Mouse (Mus musculus) splenic B cell, adult 2 months (primary cell): ENCODE data around the gene Ppa2.
A peak's percentile ranks its signal among the peaks of the same experiment; 100 is the strongest.

ENCODE experiments used
- DNase-seq: peaks from one replicate; pipeline ENCODE4 v3.0.0-alpha.2; 2011; ENCODE audit warnings: low read depth, low spot score
- H3K27me3 ChIP-seq: 2 replicates; pipeline ENCODE4 v1.6.1; 2012; ENCODE audit warnings: mild to moderate bottlenecking, low read length, moderate library complexity, mixed read lengths; ENCODE audit not compliant: control insufficient read depth, poor library complexity, insufficient read depth, severe bottlenecking
- H3K36me3 ChIP-seq: 2 replicates; pipeline ENCODE4 v1.6.1; 2012; ENCODE audit warnings: mild to moderate bottlenecking, low read length, moderate library complexity, mixed read lengths; ENCODE audit not compliant: control insufficient read depth, poor library complexity, insufficient read depth, severe bottlenecking

Gene Ppa2

DNA sequence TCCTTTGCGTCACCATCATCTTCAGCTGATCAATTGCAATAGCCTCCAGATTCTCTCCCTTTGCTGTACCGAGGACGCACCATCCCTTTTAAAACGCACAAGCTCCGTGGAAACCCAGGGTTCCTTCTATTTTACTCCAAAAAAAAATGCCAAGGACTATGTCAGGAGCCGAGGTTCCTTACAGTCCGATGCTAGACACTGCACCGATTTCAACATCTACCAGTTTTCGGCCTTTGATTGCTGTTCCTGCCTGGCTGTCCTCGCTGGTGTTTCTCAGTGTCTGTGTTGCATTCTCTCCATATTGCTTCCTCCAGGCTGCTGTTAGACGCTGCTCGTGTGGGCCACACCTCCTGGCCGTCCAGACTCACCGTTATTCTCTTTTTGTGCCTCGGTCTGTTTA lies 8.7 kb downstream of the Ppa2 start:
- Histone ChIP-seq H3K27me3 (no peaks in the 10 kb centered on the region), H3K36me3 (no peaks in the 10 kb centered on the region; the same call in 1 of the 2 replicates)
- DNase-seq, result no peak

- H3K36me3 ChIP-seq, result no peaks in the 10 kb centered on the region; the same call in 1 of the 2 replicates
- DNase-seq, result no peak
- no peaks in the 10 kb centered on the region for H3K27me3 ChIP-seq
Measured at GRCm38 (mm10) chr3:133319795-133320194, 9.9 kb downstream of the Ppa2 start.

- Histone ChIP-seq H3K27me3 (no peaks in the 10 kb centered on the region), H3K36me3 (no peaks in the 10 kb centered on the region; the same call in 1 of the 2 replicates)
- no peak for DNase-seq
Measured at GRCm38 (mm10) chr3:133320313-133320712, 10.4 kb downstream of the Ppa2 start.

GRCm38 (mm10) chr3:133321928-133322327 lies 12.0 kb downstream of the Ppa2 start:
- H3K36me3 ChIP-seq, result no peaks in the 10 kb centered on the region; the same call in 1 of the 2 replicates
- no peak for DNase-seq
- H3K27me3 ChIP-seq, result no peaks in the 10 kb centered on the region

GRCm38 (mm10) chr3:133322552-133322951 lies 12.6 kb downstream of the Ppa2 start:
- Histone ChIP-seq H3K27me3 (no peaks in the 10 kb centered on the region), H3K36me3 (no peaks in the 10 kb centered on the region; the same call in 1 of the 2 replicates)
- peak; percentile 38 for DNase-seq

DNA sequence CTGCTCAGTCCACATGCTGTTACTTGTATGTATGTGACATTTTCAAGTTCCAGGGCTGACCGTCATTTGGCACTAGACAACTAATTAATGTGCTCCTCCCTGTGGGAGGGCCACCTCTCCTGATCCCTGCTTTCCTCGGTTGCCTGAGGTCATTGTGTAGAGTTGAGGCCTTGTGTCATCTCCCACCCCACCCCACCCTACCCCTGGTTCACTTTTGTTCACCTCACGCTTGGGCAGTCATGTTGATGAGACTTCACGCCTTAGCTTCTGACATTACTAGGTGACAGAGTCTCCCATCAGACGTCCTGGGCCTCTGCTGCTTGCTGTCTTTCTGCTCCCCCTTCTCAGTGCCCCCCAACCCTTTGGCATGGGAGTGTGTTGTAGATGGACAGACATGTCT lies 15.2 kb downstream of the Ppa2 start:
- no peak for DNase-seq
- no peaks in the 10 kb centered on the region for H3K27me3 ChIP-seq
- no peaks in the 10 kb centered on the region; the same call in 1 of the 2 replicates for H3K36me3 ChIP-seq

- no peaks in the 10 kb centered on the region for H3K36me3 ChIP-seq
- H3K27me3 ChIP-seq, result no peaks in the 10 kb centered on the region
- no peak for DNase-seq
Measured at GRCm38 (mm10) chr3:133328551-133328950, 18.6 kb downstream of the Ppa2 start.

- Histone ChIP-seq H3K36me3 (no peaks in the 10 kb centered on the region), H3K27me3 (no peaks in the 10 kb centered on the region)
- peak; percentile 44 for DNase-seq
Measured at GRCm38 (mm10) chr3:133329406-133329805, 19.5 kb downstream of the Ppa2 start.

GRCm38 (mm10) chr3:133331184-133331866 lies 21.4 kb downstream of the Ppa2 start:
- peak; percentile 38 for DNase-seq
- no peaks in the 10 kb centered on the region for H3K27me3 ChIP-seq
- no peaks in the 10 kb centered on the region for H3K36me3 ChIP-seq

GRCm38 (mm10) chr3:133332280-133332679 lies 22.4 kb downstream of the Ppa2 start:
- Histone ChIP-seq H3K36me3 (no peaks in the 10 kb centered on the region), H3K27me3 (no peaks in the 10 kb centered on the region)
- DNase-seq, result peak; percentile 68

GRCm38 (mm10) chr3:133333267-133334170 lies 23.6 kb downstream of the Ppa2 start:
- H3K27me3 ChIP-seq, result no peaks in the 10 kb centered on the region
- DNase-seq, result no peak

DNA sequence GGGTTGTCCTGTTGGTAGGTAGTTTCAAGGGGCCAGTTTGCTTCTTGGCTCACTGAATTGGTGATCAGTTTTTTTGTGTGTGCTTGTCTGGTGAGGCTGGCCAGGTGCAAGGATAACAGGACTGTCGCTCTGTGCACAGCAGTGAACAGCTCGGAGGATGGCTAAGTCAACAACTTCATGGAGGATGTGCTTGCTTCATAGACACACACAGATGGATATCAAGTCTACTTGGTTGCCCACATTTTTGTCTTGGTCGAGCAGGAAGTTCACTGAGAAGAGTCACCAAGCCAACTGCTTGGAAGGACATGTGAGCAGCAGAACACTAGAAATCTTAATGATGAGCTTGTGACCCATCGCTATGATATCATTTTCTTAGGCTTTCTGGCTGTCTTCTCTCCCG lies 24.8 kb downstream of the Ppa2 start:
- DNase-seq, result no peak
- Histone ChIP-seq H3K36me3 (no peaks in the 10 kb centered on the region), H3K27me3 (no peaks in the 10 kb centered on the region)

More at GRCm38 (mm10) chr3:133333267-133334170, 23.6 kb downstream of the Ppa2 start:
- H3K36me3 ChIP-seq, result no peaks in the 10 kb centered on the region

DNA sequence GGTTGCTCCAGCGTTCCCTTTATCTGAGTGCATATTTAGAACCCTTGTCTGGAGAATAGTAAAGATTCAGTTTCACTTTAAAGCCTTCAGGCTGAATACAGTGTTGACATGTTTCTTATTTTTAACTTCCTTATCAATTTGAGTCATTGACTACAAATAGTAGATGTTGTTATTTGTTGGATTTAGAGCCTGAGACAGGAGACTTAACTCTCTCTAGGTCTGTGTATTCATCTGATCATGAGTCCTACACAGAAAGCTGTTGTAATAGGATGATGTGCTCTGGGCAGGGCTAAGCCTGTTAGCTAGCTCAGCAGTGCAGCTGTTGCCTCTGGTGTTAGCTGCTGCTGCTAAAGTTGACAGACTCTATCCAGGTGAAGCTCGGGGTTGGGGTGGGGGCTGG lies 25.3 kb downstream of the Ppa2 start:
- Histone ChIP-seq H3K27me3 (no peaks in the 10 kb centered on the region), H3K36me3 (no peaks in the 10 kb centered on the region)
- DNase-seq, result no peak

- peak; percentile 61 for DNase-seq
- Histone ChIP-seq H3K36me3 (no peaks in the 10 kb centered on the region; the same call in 1 of the 2 replicates), H3K27me3 (no peaks in the 10 kb centered on the region)
Measured at GRCm38 (mm10) chr3:133336400-133336799, 26.5 kb downstream of the Ppa2 start.

GRCm38 (mm10) chr3:133338851-133339356 lies 29.0 kb downstream of the Ppa2 start:
- no peaks in the 10 kb centered on the region for H3K27me3 ChIP-seq
- no peaks in the 10 kb centered on the region; the same call in 1 of the 2 replicates for H3K36me3 ChIP-seq
- no peak for DNase-seq
